Mouse (Mus musculus): Measurements from ENCODE around the gene Plpp7. TPM values are rescaled to one million over a fixed set of nuclear protein-coding genes. Genes with fewer than 3 reads are reported as not detected.

Plpp7 gene
- total RNA-seq, 2 experiments from 2014 or later = 27.3 to 33.7 TPM

DNA sequence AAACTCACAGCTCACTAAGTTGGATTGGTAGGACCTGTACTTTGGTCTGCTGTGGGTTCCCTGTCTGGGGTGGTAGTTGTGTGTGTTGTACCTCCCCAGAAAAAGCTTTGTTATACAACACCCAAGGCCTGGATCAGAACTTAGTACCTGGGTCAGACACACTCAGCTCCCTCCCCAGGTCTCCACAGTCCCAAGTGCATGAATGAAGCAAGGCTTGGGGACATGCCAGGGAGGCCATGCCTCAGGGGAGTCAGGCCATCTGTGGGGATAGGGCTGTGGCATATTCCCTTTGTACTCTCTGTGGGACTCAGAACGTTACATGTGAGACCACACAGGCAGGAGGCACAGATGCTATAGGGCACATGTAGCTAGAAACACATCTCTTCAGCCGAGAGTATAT lies 5.2 kb upstream of the Plpp7 start:
- intact Hi-C loops (cut with DNase I) = no loop called here
- DNase-seq (ENCODE audit: low spot score in 2 of 2) = no peak

DNA sequence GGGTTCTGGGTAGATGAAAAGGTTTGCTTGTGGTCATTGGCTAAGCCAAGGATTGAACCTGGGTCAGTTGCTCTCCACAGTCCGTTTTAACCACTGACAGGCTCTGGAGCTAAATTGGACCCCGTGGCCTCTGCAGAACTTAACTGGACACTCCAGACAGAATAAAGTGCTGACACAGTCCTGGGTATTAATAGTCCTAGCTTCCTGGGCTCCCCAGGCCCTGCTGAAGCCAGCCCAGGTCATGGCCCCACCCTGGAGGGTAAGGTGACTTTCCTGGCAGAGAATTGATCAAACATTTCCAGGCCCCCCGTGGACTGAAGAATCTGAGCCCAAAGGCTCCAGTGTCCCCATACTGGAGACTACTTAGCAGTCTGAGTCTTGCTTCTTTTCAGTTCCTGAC lies 3.4 kb upstream of the Plpp7 start:
- DNase-seq (ENCODE audit: low spot score in 2 of 2) = no peak
- intact Hi-C loops (cut with DNase I) = no loop called here

DNA sequence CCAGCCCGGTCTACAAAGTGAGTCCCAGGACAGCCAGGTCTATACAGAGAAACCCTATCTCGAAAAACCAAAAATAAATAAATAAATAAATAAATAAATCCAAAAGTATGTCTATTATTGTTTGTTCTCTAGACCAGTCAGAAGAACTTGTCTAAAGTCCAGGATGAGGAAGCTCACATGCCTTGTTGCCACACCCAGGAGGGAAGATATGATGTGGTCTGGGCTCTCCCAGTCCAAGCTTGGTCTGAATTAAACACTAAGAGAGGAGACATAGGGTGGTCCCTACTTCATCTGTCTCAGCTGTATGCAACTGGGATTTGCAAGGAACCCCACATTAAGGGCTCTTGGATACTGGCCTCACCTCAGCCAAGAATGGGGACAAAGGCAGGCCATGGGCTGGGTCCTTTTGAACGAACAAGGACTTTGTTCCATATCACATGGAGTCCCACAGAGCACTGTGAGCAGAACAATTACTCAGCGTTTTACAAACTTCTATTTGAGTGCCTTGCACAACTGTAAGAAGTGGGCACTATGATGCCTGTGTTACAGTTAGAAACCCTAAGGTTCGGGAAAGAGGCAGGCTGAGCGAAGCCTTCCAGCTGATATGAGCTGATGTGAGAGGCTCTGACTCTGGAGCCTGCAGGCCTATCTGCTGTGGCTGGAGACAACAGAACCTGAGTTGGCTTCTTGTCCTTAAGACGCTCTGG lies 1.2 kb upstream of the Plpp7 start:
- no peak for DNase-seq (ENCODE audit: low spot score in 2 of 2)
- intact Hi-C loops (cut with DNase I) = no loop called here

DNA sequence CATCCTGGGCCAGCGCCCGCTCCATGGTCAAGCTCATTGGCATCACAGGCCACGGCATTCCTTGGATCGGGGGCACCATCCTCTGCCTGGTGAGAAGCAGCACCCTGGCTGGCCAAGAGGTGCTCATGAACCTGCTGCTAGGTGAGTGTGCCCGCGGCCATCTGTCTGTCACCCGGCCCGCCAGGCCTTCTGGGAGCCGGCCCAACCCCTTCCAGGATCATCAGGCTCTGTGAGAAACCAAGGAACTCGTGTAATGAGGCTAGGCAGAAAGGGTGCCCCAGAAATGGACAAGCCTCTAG lies 743 bp downstream of the Plpp7 start:
- intact Hi-C loops (cut with DNase I) = no loop called here
- no peak for DNase-seq (ENCODE audit: low spot score in 2 of 2)

DNA sequence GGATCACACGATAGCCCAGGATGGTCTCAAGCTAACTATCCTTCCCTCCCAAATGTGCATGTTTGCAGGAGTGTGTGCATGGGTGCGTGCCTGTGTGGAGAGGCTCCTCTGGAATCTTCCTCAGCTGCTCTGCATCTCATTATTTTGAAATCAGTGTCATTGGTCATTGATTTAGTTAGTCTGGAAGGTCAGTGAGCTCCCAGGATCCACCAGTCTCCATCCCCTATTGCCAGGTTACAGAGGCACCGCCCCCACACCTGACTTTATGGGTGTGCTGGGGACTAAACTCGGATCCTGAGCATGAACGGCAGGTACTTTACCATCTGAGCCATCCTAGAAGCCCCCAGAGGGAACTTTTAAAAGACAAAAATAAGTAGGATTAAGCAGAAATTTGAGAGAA lies 7.6 kb downstream of the Plpp7 start:
- intact Hi-C loops (cut with DNase I) = no loop called here

DNA sequence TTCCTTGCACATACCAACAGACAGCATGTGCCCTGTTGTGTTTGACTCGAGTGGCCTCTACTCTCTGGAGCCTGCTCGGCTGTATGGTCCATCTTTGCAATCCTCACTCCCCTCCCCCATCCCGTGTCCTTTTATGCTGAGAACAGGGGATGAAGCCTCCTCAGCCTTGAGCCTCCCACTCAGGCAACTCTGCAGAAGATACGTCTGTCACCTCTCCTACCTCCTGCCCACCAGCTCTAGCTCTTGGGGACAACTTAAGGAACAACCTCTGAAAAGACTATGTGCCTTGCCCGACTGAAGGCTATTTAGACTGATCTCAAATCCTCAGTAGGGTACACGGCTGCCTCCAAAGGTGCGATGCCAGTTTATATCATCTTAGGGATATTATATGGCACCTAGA lies 8.2 kb downstream of the Plpp7 start:
- DNase-seq (ENCODE audit: low spot score in 2 of 2) = peak in 1 of 2 experiments; percentile 49
- intact Hi-C loops (cut with DNase I) = no loop called here

More for the DNA sequence above, 7.6 kb downstream of the Plpp7 start:
- DNase-seq (ENCODE audit: low spot score in 2 of 2) = no peak

DNA sequence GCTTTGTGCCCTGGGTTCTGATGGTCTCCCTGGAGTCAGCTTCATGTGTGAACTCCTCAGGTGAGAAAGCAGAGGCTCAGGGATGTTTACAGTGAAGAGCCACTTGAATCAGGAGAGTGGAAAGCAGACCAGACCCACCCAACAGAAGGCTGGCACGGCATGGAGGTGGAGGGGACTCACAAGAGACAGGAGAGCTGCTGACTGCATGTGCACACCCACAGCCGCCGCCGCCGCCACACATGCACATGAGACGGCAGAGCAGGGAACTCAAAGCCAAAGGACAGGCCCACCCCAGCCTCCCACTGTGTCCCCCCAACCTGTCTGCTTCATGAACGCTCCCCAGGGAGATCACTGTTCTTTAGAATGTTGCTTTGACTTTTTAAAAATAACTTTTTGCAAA lies 8.8 kb downstream of the Plpp7 start:
- intact Hi-C loops (cut with DNase I) = no loop called here
- DNase-seq (ENCODE audit: low spot score in 2 of 2) = peak; percentile 57 to 65

DNA sequence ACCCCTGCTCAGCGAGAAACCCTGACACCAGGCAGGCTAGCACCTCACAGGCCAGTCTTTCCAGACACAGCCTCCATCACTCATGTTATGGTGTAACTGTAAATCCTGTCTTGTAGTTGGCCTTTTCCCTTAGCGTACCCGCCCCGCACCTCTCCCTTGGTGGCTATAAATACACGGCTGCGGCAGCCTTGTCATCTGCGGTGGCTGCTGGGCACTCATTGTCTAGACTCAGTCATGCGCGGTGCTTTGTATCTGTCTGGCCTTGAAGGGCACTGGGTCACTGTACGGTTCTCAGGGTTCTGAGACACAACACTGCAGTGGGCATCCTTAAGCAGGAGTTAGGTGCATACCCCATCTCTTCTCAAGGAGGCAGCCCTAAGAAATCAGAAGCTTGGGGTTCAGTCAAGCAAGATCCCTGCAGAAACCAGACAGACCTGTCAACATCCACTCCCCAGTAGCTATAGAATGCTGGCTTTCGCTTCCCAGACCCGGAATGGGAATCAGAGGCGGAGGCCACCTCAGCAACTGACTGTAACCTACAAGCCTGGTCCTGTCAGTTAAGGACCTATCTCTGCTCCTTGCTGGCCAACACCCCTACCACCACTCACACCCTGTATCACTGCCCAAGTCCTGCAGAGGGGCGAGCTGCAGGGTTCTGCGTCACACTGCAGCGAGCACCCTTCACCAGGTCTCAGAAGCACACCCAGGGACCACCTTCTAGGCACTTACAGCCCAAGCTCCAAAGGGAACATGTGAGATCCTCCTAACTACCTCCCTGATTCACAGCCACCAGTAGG lies 10.0 kb downstream of the Plpp7 start:
- intact Hi-C loops (cut with DNase I) = no loop called here
- peak in 1 of 2 experiments; percentile 45 for DNase-seq (ENCODE audit: low spot score in 2 of 2)

DNA sequence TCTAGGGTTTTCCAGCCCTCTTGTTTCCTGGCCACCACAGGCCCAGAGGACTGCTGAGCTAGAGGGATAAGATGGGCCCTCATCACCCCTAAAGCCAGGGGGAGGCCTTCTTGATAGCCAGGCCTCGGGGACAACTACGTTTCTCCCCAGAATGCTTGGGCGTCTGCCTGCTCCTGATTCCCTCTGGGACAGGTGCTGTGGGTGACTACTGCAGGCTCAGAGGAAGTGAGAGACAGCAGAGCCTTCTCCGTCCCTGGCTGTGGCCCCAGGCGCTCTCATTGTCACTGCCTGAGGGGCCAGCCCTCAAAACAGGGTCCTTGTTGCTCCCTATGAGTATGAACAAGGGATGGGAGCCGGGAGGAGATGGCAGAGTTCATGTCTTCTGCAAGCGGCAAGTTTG lies 10.6 kb downstream of the Plpp7 start:
- intact Hi-C loops (cut with DNase I) = no loop called here
- DNase-seq (ENCODE audit: low spot score in 2 of 2) = no peak

DNA sequence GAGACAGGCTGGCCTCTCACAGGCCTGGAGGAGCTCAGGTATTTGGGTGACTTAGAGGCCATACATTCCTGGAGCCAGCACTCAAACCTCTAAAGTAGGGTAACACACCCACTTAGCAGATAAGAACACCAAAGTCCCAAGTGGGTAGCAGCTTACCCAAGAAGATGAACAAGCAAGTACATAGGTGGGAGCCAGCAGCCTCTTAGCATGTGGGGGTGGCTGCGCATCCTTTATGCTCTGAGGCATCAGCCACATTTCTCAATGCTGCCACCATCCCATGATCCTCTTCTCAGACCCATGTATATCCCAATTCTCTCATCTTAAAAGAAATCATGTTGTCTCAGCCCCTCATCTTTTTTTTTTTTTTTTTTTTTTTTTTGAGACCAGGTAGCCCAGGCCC lies 15.9 kb downstream of the Plpp7 start:
- DNase-seq (ENCODE audit: low spot score in 2 of 2) = peak in 1 of 2 experiments; percentile 46
- intact Hi-C loops (cut with DNase I) = no loop called here

DNA sequence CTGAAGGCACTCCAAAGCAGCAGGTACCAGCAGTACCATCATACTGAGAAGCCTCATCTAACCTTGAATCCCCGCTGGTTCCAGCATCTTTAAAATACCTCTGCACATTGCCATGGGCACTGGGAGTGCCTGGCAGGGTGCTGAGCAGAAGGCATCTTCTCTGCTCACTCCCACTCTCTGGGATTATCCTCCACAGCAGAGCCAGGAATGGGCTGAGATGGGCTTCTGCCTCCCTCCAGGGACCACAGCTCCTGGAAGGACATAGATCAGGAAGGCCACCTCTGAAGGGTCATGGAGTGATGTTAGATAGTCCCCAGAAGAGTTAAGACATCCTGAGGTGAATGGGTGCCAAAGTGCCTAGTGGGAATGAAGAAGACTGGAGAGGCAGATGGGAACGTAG lies 17.2 kb downstream of the Plpp7 start:
- peak; percentile 43 to 74 for DNase-seq (ENCODE audit: low spot score in 2 of 2)
- intact Hi-C loops (cut with DNase I) = no loop called here

DNA sequence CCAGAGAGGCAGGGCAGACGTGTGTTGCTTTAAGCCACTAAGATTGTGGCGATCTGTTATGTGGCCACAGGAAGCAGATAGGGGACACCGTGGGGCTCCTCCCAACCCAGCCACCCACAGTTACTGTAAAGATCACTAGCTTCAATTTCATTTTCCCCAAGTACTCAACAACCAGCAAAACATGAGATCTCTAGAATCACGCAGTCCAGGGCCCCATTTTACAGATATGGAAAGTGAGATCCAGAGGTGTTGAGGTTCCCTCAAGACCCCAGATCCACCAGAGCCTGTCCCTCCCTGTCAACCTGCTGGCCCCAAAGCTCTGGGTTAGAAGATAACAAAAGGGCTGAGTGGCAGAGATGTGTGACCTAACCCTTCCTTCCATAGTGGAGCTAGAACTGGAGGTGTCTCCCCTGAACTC lies 20.5 kb downstream of the Plpp7 start:
- intact Hi-C loops (cut with DNase I) = no loop called here
- no peak for DNase-seq (ENCODE audit: low spot score in 2 of 2)

DNA sequence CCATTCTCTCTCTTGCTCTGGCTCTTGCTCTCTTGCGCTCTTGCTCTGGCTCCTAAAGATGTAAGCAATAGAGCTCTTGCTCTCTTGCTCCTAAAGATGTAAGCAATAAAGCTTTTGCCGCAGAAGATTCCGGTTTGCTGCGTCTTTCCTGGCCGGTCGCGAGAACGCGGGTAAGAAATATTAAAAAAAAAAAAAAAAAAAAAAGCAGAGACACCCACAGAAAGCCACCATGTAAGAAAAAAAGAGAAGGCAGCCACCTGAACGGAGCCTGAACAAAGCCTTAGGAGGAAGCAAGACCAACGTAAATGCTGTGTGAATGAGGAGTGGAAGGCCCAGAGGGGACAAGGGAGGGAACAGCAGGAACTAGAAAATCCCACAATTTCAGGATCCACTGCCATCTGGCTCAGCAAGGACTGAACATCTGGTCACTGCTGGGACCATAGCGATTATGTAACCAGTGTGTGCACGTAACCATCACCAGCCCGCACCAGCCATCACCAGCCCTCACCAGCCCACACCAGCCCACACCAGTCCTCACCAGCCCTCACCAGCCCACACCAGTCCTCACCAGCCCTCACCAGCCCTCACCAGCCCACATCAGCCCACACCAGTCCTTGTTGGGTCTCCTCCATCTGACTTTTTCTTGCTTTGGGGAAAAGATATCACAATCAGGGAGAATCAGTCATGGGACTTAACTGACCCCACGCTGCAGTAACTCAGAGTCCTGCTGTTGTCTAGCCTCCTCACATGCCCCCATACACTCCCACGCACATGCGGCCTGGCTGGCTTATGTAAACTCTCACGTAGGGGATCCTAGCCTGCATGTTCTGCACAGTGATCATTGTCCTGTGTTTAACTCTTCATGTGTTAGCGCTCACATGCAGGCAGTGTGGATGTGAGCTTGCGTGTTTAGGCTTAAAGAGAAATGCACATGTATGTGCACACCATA lies 24.7 kb downstream of the Plpp7 start:
- DNase-seq (ENCODE audit: low spot score in 2 of 2) = peak in 1 of 2 experiments; percentile 24
- intact Hi-C loops (cut with DNase I) = no loop called here

DNA sequence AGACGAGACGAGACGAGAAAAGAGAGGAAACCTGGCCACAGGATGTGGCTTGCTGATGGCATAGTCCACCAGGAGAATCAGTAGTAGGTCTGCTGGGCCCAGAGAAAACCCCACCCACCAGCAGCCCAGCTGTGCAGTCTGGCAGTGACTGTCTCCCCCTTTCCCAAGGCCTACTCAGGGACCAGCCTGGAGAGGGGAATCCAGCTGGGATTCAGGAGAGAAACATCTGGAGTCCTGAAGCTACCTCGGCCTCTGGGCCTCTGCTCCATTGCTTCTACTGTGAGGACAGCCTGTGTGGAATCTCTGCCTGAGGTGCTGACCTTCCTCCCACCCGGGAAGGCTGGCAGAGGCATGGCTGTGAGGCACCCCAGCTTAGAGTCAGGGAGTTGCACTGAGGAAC lies 25.8 kb downstream of the Plpp7 start:
- intact Hi-C loops (cut with DNase I) = no loop called here
- DNase-seq (ENCODE audit: low spot score in 2 of 2) = no peak

DNA sequence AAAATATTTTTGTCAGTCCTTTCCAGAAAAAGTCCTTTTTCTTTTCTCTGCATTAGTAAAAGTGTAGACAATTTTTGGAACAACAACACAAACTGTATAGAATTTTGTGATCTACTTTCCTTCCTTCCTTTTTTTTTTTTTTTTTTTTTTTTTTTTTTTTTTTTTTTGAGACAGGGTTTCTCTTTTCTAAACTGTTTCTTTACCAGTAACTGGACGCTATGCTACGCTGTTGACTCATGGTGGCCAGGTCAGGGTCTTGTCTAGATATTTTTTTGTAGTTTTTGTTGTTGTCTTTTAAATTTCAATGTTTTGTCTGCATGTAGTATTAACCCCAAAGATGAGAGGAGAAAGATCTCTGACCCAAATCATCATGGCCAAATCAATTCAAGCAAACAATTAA lies 26.5 kb downstream of the Plpp7 start:
- intact Hi-C loops (cut with DNase I) = no loop called here
- DNase-seq (ENCODE audit: low spot score in 2 of 2) = no peak

DNA sequence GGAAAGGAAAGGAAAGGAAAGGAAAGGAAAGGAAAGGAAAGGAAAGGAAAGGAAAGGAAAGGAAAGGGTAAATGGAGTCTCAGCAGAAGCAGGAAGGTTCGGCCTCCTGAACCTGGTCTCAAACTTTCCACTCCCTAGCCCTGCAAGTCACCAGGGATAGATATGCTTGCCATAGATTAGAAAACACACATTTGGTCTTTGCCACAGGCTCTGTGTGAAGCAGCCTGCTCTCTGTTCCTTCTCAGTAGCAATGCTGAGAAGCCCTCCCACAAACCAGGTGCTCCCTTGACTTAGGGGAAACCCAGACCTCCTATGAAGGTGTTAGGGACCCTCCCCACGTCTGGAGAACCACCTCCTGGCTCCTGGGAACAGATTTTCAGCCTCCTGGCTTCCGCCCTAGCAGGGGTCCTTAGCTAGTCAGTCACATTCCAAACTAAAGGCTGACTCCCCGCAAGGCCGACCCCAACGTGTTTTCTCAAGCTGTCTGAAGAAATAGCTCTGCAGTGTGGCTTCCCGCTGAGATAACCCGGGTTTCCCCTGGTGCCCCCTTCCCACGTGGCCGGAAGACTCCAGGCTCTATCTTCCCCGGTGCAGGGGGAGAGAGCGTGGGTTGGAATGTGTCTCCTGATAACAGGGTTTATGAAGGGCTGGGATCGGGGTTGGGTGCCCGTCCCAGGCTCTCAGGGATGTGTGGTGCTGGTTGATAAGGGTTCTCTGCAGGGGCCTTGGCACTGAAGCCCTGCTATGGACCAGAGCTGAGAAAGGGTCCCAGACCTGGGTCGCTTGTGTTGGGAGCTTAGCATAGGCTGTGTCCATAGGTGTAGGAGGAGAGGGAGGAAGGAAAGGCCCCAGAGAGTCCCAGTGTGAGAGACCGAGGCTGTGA lies 32.6 kb downstream of the Plpp7 start:
- intact Hi-C loops (cut with DNase I) = no loop called here
- no peak for DNase-seq (ENCODE audit: low spot score in 2 of 2)

DNA sequence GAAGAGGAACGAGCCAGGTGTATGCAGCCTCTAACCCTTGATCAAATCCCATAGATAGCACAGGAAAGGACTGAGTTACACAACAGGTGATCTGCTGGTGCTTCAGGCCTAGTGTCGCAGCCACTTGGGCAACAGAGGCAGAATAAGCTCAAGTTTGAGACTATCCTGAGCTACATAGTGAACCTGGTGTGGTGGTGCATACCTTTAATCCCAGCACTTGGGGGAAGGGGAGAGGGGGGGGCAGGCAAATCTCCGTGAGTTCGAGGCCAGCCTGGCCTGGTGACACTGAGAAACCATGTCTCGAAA lies 33.2 kb downstream of the Plpp7 start:
- intact Hi-C loops (cut with DNase I) = no loop called here
- no peak for DNase-seq (ENCODE audit: low spot score in 2 of 2)

DNA sequence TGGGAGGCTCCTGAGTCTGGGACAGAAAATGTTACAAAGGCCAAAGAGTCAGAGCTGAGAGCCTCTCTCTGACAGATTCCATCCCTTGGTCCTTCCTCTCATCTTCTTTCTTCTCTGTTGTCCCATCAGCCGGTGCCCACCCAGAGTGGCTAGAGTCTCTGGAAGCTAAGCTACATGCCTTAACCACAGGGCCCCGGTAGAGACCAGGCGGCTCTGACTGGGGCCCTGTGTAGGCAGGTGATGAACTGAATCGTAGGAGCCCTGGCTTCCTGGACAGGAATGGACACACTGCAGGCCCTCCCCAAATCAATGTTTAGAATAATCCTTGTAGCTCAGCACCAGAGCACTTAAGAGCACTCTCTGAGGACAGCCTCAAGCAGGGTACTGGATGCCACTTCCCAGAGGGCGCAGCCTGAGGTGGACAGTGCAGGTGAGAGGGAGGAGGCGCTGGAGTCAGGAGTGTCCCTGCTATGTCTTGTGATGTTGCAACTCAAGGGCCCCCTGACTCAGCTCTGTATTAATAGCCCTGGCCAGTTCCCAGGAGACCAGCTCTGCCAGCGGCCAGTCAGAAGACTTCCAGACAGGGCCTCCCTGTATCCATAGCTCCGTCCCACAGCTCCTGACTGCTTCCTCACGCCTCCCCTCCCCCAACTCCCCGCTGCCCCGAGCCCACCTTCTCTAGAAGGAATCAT lies 34.2 kb downstream of the Plpp7 start:
- DNase-seq (ENCODE audit: low spot score in 2 of 2) = no peak
- intact Hi-C loops (cut with DNase I) = loop anchor here (5.0 to 10.0 kb wide), 3 partner anchors 47 to 215 kb away; partner anchors contain the start of gene Fam78a

DNA sequence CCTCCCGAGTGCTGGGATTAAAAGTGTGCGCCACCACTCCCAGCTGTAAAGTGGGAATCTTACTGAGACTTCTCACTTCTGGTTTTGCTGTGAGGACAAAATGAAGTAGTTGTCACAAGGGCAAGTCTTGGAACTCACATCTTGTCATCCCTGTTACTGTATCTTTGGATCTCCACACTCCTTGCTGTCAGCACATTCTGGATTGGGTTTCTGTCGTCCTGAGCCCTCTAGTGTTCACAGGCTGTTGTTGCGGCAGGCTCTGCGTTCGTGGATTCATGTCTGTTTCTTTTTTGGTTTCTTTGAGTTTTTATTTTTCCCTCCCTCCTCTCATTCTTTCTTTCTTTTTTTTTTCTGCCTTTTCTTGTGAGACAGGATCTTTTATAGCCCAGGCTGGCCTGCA lies 35.1 kb downstream of the Plpp7 start:
- peak in 1 of 2 experiments; percentile 59 for DNase-seq (ENCODE audit: low spot score in 2 of 2)
- intact Hi-C loops (cut with DNase I) = loop anchor here (5.0 to 10.0 kb wide), 3 partner anchors 48 to 216 kb away; partner anchors contain the start of gene Fam78a
